Mouse (Mus musculus) midbrain, postnatal 0 days (tissue): ENCODE data around the gene Wwp2. TPM values are rescaled to one million over a fixed set of nuclear protein-coding genes. Genes with fewer than 3 reads are reported as not detected.

Experiments
- ATAC-seq: fragments of 200-750 bp; cut with Nextera tagmentation; 2 replicates; pipeline ENCODE4 v1.8.0; 2017; ENCODE audit warnings: moderate number of reproducible peaks, mild to moderate bottlenecking, moderate TSS enrichment, moderate library complexity; ENCODE audit not compliant: low FRiP score
- DNase-seq: peaks from one replicate; pipeline ENCODE4 v3.0.0-alpha.2; 2015; ENCODE audit warnings: low spot score
- H3K27ac ChIP-seq: fragments of 300-500 bp; sonication (generic); 2 replicates; pipeline ENCODE4 v1.5.1; 2014; ENCODE audit warnings: low read depth, mild to moderate bottlenecking, low read length, mixed read lengths
- H3K27me3 ChIP-seq: fragments of 300-500 bp; sonication (generic); 2 replicates; pipeline ENCODE4 v1.6.1; 2014; ENCODE audit warnings: low read length, control low read depth, mixed read lengths; ENCODE audit not compliant: insufficient read depth
- H3K36me3 ChIP-seq: fragments of 300-500 bp; sonication (generic); 2 replicates; pipeline ENCODE4 v1.6.1; 2014; ENCODE audit warnings: low read length, control low read depth, mixed read lengths; ENCODE audit not compliant: insufficient read depth
- H3K4me1 ChIP-seq: fragments of 300-500 bp; sonication (generic); 2 replicates; pipeline ENCODE4 v1.6.1; 2014; ENCODE audit warnings: mild to moderate bottlenecking, control low read depth, antibody characterized with exemption, low read length, mixed read lengths; ENCODE audit not compliant: insufficient read depth
- H3K4me2 ChIP-seq: fragments of 300-500 bp; sonication (generic); 2 replicates; pipeline ENCODE4 v1.6.1; 2014; ENCODE audit warnings: low read depth, mild to moderate bottlenecking, low read length, mixed read lengths; ENCODE audit not compliant: poor library complexity, severe bottlenecking
- H3K4me3 ChIP-seq: fragments of 300-500 bp; sonication (generic); 2 replicates; pipeline ENCODE4 v1.5.1; 2014; ENCODE audit warnings: low read depth, mild to moderate bottlenecking, low read length, moderate library complexity
- H3K9ac ChIP-seq: fragments of 300-500 bp; sonication (generic); replicated peaks from 2 replicates; pipeline ENCODE4 v1.6.1; 2014; ENCODE audit warnings: mild to moderate bottlenecking, low read length, moderate library complexity, mixed read lengths; ENCODE audit not compliant: poor library complexity, severe bottlenecking
- H3K9me3 ChIP-seq: fragments of 300-500 bp; sonication (generic); 2 replicates; pipeline ENCODE4 v1.6.1; 2016; ENCODE audit warnings: low read length, control low read depth
- CTCF ChIP-seq: IDR thresholded peaks from 2 replicates; pipeline ENCODE4 v1.5.1; 2016; ENCODE audit warnings: antibody characterized with exemption, mild to moderate bottlenecking
- WGBS: fragments of 180-500 bp; shearing (Covaris S2); extraction: QIAGEN DNeasy Blood & Tissue Kit; methylation state at CpG from one replicate; pipeline ENCODE4 v1.1.7; 2014; 5-methylcytosine and 5-hydroxymethylcytosine counted together
- polyA plus RNA-seq: library from polyadenylated mRNA; unstranded; fragments of >200 nt; fragmentation: Nextera tagmentation; extraction: Ambion mirVana; gene quantifications from 2 replicates; pipeline ENCODE4 v1.2.1, GENCODE M21; 2015
- total RNA-seq: library from RNA; depleted of rRNA; stranded (reverse); fragments of >200 nt; gene quantifications from 2 replicates; pipeline ENCODE4 v1.2.3, GENCODE M21; 2014; rRNA removed

The Wwp2 gene
- 41.7 and 44.2 TPM in 2 replicates for total RNA-seq
- polyA plus RNA-seq: 34.7 and 36.2 TPM in 2 replicates

DNA sequence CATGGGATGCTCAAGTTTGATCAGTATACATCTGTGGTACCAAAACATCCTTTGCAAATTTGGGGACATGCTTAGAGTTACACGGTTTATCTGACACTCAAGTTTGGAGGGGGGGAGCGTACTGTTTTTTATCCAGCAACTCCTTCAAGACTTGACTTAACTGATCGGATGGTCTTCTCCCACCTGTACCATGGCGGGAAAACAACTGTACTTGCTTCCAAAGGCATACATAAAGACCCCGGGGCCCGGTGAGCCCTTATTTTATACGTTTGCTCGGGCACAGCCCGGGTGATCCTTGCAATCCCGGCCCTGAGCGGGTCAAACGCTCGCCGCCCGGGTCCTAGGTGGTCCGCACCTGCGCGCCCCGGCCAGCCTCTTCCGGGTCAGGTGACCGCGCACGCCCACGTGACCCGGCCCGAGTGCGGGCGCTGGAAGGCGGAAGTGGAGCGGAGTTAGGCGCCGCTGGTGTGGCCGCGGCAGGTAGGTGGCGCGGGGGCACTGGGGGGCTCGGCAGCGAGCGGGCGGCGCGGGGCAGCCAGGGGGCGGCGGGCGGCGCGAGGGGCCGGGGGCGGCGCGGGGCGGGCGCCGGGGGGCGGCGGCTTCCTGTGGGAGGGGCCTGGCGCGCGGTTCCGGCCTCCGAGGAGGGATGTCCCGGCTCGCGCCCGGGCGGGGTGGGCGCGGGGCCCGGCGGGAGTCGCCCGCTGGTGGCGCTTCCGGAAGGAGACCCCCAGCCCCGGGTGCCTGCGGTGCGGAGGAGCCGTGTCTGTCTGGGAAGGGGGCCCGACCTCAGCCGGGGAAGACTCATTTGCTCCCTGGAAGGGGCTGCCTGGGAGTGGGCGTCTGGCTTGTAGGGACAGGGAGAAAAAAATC, at the start of gene Wwp2:
Gene Wwp2 (plus strand): TSS at position 404 of the 870 bp plus-strand sequence.
- Histone ChIP-seq H3K27ac (peak within 1 kb of the TSS; percentile 78), H3K4me2 (peak within 1 kb of the TSS; percentile 59), H3K9ac (peak within 1 kb of the TSS; percentile 86), H3K27me3 (no peaks in the 10 kb centered on the region), H3K36me3 (no peaks in the 10 kb centered on the region), H3K4me3 (peak within 1 kb of the TSS; percentile 87), H3K9me3 (no peaks in the 10 kb centered on the region), H3K4me1 (peaks cover 4% of the 10 kb centered on the region; the same call in 1 of the 2 replicates)
- ATAC-seq (peak; percentile 91), DNase-seq (peak; percentile 66)
- peak; percentile 21; the same call in 1 of the 2 replicates for TF ChIP-seq CTCF
- WGBS: under 1% methylated on average over 38 of the region's 81 CpGs

DNA sequence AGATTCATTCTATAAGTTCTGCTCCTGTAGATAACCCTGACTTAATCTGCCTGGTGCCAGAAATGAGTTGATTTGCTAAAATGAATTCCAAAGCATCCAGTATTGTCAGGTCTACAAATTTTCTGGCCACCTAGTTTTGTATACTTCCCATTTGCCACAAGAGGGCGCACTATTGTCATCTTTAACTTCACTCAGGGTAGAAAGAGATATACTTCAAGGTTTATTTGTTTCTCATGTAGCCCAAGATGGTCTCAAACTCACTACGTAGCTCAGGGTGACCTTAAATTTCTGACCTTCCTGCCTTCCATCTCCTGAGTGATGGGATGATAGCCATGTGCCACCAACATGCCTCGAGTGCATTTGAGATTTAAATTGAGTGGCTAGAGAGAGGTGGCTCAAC, 49.5 kb upstream of the Wwp2 start:
- WGBS: 31% methylated on average over 3 of the region's 3 CpGs
- DNase-seq: peak; percentile 79

DNA sequence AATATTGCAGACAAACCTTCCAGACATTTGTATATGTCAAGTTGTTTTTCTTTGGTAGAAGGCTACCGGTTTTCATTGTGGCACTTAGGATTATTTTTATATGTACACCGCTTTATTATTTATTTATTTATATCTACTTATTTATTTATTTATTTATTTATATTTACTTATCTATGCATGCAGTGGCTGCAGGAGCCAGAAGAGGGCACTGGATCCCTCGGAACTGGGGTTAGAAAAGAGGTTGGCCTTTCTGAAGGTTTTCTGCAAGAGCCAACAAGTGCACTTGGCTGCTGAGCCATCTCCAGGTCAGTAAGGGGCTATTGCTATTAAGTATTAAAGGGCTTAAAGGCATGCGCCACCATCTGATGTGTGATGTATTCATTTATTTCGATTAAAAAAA, 48.3 kb upstream of the Wwp2 start:
- H3K27ac ChIP-seq: no peak overlapping the region
- H3K4me2 ChIP-seq: no peak overlapping the region
- H3K4me3 ChIP-seq: no peak overlapping the region
- ATAC-seq: no peak
- peak; percentile 65 for DNase-seq
- H3K27me3 ChIP-seq: no peaks in the 10 kb centered on the region
- no peaks in the 10 kb centered on the region for H3K4me1 ChIP-seq
- H3K9me3 ChIP-seq: no peaks in the 10 kb centered on the region
- 64% methylated on average over 5 of the region's 5 CpGs for WGBS
- no peak overlapping the region for H3K9ac ChIP-seq
- H3K36me3 ChIP-seq: no peaks in the 10 kb centered on the region
- peak; percentile 60 for TF ChIP-seq CTCF

More for the DNA sequence above, 49.5 kb upstream of the Wwp2 start:
- H3K4me1 ChIP-seq: no peaks in the 10 kb centered on the region
- no peak overlapping the region for H3K4me3 ChIP-seq
- H3K9me3 ChIP-seq: no peaks in the 10 kb centered on the region
- H3K4me2 ChIP-seq: no peak overlapping the region
- H3K36me3 ChIP-seq: no peaks in the 10 kb centered on the region
- ATAC-seq: no peak
- no peak overlapping the region for H3K9ac ChIP-seq
- no peak overlapping the region for H3K27ac ChIP-seq
- TF ChIP-seq CTCF: peak; percentile 79
- H3K27me3 ChIP-seq: no peaks in the 10 kb centered on the region

DNA sequence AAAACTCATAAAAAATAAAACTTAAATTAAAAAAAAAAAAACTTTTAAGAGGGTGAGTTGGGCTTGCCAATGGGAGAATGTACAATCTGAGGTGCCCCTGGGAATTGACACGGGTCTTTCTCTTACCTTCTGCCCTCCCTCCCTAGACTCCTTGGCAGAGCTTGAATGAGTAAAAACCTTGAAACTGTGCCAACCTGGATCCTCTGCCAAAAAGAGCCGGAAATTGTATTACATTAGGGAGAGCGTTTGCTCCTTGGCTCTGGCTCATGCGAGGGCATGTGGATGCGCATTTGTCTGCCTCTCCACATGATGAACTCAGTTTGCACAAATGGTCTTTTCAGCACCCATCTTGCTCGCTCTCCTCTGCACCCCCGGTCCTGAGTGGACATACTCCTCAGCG, 46.6 kb upstream of the Wwp2 start:
- H3K4me2 ChIP-seq: no peak overlapping the region
- no peaks in the 10 kb centered on the region for H3K4me1 ChIP-seq
- no peak overlapping the region for H3K9ac ChIP-seq
- H3K27me3 ChIP-seq: no peaks in the 10 kb centered on the region
- no peaks in the 10 kb centered on the region for H3K9me3 ChIP-seq
- DNase-seq (peak; percentile 93), ATAC-seq (no peak)
- WGBS: 58% methylated on average over 8 of the region's 8 CpGs
- no peak overlapping the region for H3K4me3 ChIP-seq
- no peak overlapping the region for H3K27ac ChIP-seq
- no peaks in the 10 kb centered on the region for H3K36me3 ChIP-seq
- TF ChIP-seq CTCF: no peak

DNA sequence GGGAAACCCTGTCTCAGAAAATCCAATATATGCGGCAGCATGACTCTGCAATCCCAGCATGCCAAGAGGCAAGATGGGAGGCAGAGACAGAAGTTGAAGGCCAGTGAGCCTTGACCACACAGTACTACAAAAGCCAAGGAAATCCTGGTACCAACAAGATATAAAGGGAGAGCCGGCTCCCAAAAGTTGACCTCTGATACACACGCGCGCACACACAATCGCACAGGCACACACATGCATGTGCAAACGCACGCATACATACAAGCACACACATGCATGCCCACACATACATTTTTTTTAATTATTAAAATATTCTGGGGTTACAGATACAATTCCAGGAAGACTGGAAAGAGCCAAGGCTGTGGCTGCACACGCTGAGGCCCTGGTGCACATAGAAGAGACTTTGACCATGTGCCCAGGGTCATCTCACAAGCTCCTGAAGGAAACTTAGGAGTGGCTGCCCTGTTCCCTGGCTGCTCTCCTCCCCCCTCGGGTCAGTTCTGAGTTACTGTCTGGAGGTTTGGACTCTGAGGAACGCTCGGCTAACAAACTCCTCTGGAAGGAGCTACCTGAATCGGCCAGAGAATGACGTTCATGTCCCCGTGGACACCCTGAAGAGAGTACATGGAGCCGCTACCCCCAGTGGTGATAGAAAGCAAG, 45.6 kb upstream of the Wwp2 start:
- H3K9ac ChIP-seq: no peak overlapping the region
- no peak overlapping the region for H3K27ac ChIP-seq
- DNase-seq (no peak), ATAC-seq (no peak)
- 92% methylated on average over 16 of the region's 16 CpGs for WGBS
- H3K4me1 ChIP-seq: no peaks in the 10 kb centered on the region
- H3K9me3 ChIP-seq: no peaks in the 10 kb centered on the region
- no peak for TF ChIP-seq CTCF
- H3K4me2 ChIP-seq: no peak overlapping the region
- no peak overlapping the region for H3K4me3 ChIP-seq
- no peaks in the 10 kb centered on the region for H3K36me3 ChIP-seq
- no peaks in the 10 kb centered on the region for H3K27me3 ChIP-seq

DNA sequence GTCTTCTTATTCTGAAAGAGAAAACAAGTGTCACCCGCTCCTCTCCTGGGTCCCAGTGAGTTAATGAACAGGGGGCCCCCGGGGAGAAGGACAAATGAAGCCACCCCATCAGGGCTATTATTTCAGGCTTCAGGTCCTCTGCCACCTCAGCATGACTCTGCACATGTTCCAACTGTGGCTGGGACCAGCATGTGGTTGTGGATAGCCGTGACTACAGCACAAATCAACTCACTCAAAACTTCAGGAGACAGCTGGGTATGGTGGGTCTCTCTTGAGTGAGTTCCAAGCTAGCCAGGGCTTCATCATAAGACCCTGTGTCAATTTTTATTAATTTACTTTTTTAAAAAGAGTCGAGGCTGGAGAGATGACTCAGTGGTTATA, 45.0 kb upstream of the Wwp2 start:
- DNase-seq (no peak), ATAC-seq (no peak)
- no peak overlapping the region for H3K4me3 ChIP-seq
- TF ChIP-seq CTCF: no peak
- no peak overlapping the region for H3K4me2 ChIP-seq
- no peaks in the 10 kb centered on the region for H3K9me3 ChIP-seq
- no peaks in the 10 kb centered on the region for H3K36me3 ChIP-seq
- no peak overlapping the region for H3K9ac ChIP-seq
- no peaks in the 10 kb centered on the region for H3K4me1 ChIP-seq
- WGBS: 60% methylated on average over 4 of the region's 4 CpGs
- no peak overlapping the region for H3K27ac ChIP-seq
- no peaks in the 10 kb centered on the region for H3K27me3 ChIP-seq
